Mouse (Mus musculus) heart, adult 18-20 months (tissue): ENCODE measurements around the gene Nmnat2. TPM values are rescaled to one million over a fixed set of nuclear protein-coding genes. Genes with fewer than 3 reads are reported as not detected.

Experiments
- DNase-seq, 2 experiments: peaks; one replicate each; pipeline ENCODE4 v3.0.0; 2021 to 2022; ENCODE audit warnings: mixed read lengths in 1 of 2
- total RNA-seq, 2 experiments: library from RNA; stranded (reverse); gene quantifications; 2 replicates each; pipeline ENCODE4 v1.2.3; 2021

The Nmnat2 gene
- total RNA-seq, 2 experiments from 2014 or later = 0.27 to 0.51 TPM

GRCm38 (mm10) chr1:153126491-153127381 lies 171.9 kb downstream of the Nmnat2 start:
- peak; percentile 83 to 91 for DNase-seq

- no peak for DNase-seq
Measured at GRCm38 (mm10) chr1:153127622-153128021, 172.8 kb downstream of the Nmnat2 start.

GRCm38 (mm10) chr1:153128780-153129179 lies 174.0 kb downstream of the Nmnat2 start:
- no peak for DNase-seq

DNA sequence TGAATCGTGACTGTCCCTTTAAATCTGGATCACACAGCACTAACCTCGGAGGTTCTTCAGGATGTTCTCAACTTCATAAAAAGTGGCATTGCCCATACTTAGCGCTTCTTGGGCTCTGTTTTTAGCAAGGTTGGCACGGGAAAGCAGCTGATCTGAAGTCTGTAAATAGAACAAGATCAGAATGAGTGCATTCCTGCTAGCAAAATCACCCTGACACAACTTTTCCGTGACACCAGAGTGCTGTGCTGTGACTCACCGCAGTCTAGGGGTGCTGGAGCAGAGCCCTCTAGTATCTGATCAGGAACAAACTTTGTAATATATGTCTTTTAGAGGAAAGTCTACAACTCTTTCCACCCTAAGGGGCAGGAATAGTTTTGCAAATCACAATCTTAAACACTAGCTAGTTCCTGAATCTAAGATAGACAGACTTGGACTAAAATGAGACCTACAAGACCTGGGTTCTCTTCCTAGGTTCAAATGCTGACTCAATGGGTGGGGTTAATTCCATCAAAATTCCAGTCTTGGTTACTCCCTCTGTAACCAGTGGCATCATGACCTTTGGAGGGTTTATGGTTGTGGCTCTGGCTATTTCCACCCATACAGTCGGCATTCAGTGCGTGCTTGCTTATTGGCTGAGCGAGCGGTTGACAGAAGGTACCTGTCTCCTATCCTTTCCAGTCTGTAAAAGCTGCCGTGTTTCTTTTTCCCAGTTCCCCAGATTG lies 175.4 kb downstream of the Nmnat2 start:
- peak; percentile 76 to 83 for DNase-seq

DNA sequence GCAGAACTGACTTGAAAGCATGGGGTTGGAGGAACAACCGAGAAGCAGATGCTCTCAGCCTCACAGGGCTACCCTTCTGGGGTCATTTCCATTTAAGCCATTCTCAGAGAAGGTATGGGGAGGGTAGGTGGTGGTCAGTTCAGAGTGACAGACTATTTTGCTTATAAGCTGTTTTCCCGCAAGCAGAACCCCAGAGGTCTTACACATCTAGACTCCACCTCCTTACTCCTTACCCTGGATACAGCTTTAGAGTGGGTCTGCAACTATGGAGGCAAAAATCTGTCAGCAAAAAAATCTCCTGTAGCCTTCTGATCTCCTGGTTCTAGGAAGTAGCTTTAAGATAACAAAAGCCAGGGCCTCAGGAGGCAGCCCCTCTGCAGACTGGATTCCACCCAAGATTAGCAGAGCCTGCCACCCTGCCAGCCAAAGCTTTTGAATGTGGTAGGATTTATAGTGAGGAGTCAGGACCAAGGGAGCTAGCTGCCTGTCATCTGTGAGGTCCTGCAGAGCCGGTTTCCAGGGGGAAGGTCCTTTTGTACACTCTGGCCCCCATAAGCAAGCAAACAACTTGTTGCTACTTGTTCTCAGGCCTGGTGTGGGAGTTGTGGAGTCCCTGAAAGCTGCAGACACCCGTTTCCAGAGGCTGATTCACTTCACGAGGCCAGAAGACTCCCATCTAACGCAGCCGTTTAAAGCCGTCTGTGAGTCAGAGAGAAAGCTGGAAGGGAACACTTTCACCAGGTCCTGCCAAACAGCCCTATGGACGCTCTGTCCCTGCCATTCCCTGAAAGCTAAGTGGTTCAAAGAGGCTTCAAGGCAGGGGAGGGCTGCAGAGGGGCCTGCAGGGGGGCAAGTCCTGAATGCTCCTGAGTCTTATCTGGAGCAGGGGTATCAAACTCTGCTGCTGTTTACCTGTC lies 179.3 kb downstream of the Nmnat2 start:
- DNase-seq = peak; percentile 83 to 88

DNA sequence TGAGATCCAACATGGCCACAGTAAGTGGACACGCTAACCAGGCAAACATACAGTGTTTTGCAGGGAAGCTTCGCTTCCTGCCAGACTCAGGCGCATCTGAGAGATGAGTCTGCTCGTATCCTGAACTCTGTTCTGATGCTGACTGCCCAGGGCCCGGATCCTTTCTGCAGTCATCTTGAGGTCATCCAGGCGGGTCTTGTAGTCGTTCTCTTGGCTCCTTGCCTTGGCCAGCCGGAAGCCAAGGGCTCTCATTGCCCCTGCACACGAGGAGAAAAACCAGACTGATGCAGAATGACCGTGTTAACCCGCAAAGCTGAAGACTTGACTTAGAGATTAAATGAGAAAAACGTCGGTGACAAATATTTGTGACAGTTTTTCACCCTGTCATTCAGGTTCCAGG lies 181.9 kb downstream of the Nmnat2 start:
- peak; percentile 55 for DNase-seq

GRCm38 (mm10) chr1:153138486-153138885 lies 183.7 kb downstream of the Nmnat2 start:
- no peak for DNase-seq

- DNase-seq = no peak
Measured at GRCm38 (mm10) chr1:153139635-153140034, 184.8 kb downstream of the Nmnat2 start.

DNA sequence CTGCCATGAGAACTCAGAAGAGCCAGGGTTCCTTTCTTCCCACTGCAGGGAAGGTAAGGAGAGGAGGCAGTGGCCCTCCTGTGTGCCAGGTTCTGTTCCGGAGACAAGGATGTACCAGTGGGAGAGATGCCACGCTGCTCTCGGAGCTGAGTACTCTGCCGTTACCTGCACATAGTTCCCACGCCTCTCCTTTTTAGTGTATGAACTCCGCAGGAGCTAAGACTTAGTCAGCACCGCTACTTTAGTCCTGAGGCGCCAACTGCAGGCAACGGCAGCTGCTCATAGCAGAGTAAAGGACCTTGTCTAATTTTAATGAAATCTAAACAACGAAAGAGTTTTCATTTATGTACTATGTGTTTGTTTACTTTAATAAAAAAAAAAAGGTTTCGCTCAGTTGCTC lies 185.5 kb downstream of the Nmnat2 start:
- no peak for DNase-seq

- no peak for DNase-seq
Measured at GRCm38 (mm10) chr1:153140747-153141228, 186.0 kb downstream of the Nmnat2 start.

- no peak for DNase-seq
Measured at GRCm38 (mm10) chr1:153144021-153144420, 189.2 kb downstream of the Nmnat2 start.

GRCm38 (mm10) chr1:153145791-153146190 lies 191.0 kb downstream of the Nmnat2 start:
- DNase-seq = no peak

- no peak for DNase-seq
Measured at GRCm38 (mm10) chr1:153152594-153152993, 197.8 kb downstream of the Nmnat2 start.

- no peak for DNase-seq
Measured at GRCm38 (mm10) chr1:153153619-153154137, 198.9 kb downstream of the Nmnat2 start.

DNA sequence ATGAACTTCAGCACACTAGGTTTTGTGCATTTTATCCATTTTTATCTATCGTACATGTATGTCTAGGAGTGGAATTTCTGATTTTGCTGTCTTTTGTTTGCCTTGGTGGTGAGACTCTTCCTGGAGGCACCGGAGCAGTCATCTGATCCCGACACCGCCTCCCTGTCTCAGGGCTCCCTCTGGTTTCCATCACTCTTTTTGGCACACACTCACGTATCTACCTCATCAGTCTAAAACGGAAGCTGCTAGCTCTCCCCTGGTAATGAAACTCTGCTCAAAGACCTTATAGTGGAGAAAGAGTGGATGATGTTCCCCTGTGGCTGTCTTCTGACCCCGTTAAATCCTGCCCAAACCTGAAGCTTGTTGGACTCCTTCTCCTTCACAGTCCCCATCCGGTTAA lies 200.6 kb downstream of the Nmnat2 start:
- DNase-seq = peak; percentile 60 to 69

GRCm38 (mm10) chr1:153157021-153157623 lies 202.3 kb downstream of the Nmnat2 start:
- peak; percentile 66 to 77 for DNase-seq

DNA sequence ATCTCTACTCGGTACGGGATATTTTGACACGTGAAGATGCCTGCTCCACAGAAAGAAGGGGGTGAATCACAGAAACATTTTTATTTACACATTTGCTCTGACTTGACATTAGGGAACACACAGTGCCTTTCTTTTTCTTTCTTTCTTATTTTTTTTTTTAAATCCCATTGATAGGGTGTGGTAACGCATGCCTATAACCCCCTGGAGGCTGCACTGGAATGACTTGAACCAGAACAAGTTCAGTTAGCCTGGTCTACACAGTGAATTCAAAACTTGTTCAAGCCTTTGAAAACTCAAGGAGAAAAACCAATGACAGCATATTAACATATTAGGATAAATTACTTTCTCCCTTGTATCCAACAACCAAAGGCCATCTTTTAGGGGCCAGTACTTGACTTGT lies 204.3 kb downstream of the Nmnat2 start:
- DNase-seq = peak in 1 of 2 experiments; percentile 41

- DNase-seq = no peak
Measured at GRCm38 (mm10) chr1:153163831-153164230, 209.0 kb downstream of the Nmnat2 start.

DNA sequence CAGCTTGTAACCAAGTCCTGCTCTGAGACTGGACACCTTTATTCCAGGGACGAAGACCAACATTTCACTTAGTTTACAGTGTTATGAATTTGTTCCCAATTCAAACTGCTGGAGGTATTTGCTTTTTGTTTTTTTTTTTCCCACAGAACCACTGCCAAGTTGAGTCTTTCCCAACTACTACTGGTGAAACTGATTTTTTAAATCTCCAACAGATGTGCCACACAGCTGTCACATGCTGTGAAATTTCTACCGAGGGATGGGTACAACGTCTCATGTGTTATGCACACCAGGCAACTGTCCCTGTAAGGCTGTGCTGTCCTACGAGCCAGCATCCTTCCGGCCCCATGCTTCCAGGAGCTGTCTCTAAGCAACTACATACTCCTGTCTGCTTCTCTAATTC lies 213.5 kb downstream of the Nmnat2 start:
- DNase-seq = no peak
